Mouse (Mus musculus): ENCODE data around the gene Cdkn2aip. TPM values are rescaled to one million over a fixed set of nuclear protein-coding genes. Genes with fewer than 3 reads are reported as not detected.

Cdkn2aip gene
- polyA plus RNA-seq, 1 experiment, result 5.0 TPM

Other genes starting within 250 kb of the Cdkn2aip start
- 12.4 and 12.6 TPM in 2 replicates for gene Trappc11, start 180.5 kb downstream of the Cdkn2aip start, polyA plus RNA-seq (2012; ENCODE audit: insufficient read depth, insufficient read length, missing spikeins)
- 23.0 and 29.1 TPM in 2 replicates for gene Rwdd4a, start 180.3 kb downstream of the Cdkn2aip start, polyA plus RNA-seq (2012; ENCODE audit: insufficient read depth, insufficient read length, missing spikeins)
- gene Ing2, start 38.4 kb downstream of the Cdkn2aip start, polyA plus RNA-seq (2012; ENCODE audit: insufficient read depth, insufficient read length, missing spikeins), result 8.8 and 15.4 TPM in 2 replicates
- not detected in 2 replicates for gene Cldn24, start 108.2 kb upstream of the Cdkn2aip start, polyA plus RNA-seq (2012; ENCODE audit: insufficient read depth, insufficient read length, missing spikeins)
- gene Cldn22, start 110.5 kb upstream of the Cdkn2aip start, polyA plus RNA-seq (2012; ENCODE audit: insufficient read depth, insufficient read length, missing spikeins), result 3.5 and 3.8 TPM in 2 replicates